Mouse (Mus musculus) heart, adult 8-10 months (tissue): ENCODE results near the gene Zfp503. TPM values are rescaled to one million over a fixed set of nuclear protein-coding genes. Genes with fewer than 3 reads are reported as not detected.

Experiments used
- DNase-seq: peaks from one replicate; pipeline ENCODE4 v3.0.0; 2022; ENCODE audit warnings: low spot score
- total RNA-seq, 4 experiments: library from RNA; stranded (reverse); gene quantifications; 2 replicates each; pipeline ENCODE4 v1.2.4; 2022

The Zfp503 gene
- total RNA-seq: 1 to 10 TPM; 1.9 to 2.2 (median 2.2) TPM

- no peak for DNase-seq
These were observed at the start of gene Zfp503 for GRCm38 (mm10) chr14:21989291-21989913. TSS of gene Zfp503 (minus strand) at chr14:21989601.

DNA sequence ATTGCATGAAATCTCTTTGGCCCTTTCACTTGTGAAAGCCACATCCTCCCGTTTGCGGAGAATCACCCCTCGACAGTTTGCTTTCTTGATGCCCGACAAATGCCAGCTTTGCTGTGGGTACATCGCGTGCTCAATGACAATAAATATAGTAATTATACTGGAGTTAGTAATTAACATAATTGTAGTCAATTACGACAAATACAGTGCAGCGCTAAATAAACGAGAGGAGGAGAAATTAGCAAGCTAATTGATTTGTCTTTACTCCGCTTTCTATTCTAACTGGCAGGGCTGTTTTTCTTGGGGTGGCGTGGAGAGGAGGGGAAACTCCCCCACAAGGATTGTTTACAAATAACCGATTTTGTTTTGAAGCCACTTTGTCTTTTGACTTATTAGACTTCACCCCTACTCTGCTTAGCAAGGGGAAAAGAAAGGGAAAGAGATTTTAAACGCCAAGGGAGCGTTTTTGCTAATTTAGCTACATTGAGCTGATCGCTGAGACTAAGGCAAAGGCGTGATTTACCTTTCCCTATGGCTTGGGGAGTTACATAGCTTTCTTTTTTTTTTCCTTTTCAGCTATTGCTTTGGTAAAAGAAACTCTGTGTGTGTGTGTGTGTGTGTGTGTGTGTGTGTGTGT, 48.2 kb upstream of the Zfp503 start:
- DNase-seq: no peak

- DNase-seq: no peak
These were observed 47.5 kb upstream of the Zfp503 start for GRCm38 (mm10) chr14:22036802-22037497.

DNA sequence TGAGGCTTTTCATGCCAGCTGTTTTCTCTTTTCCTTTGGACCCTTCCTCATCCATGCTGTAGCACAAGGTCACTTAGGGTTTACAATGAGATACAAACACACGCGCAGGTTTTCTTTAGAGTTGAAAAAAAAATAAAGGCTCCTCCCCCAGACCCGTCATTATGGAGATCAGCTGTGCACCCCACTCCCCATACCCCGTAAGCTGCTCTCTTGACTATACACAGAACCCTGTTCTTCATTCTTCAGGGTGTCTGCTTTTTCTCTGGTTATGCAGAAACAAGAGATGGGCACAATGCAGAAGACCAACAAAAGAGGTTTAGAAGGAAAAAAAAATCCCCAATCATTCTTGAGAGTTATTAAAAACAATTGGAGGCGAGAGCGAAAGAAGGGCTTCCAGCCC, 46.9 kb upstream of the Zfp503 start:
- peak; percentile 19 for DNase-seq

DNA sequence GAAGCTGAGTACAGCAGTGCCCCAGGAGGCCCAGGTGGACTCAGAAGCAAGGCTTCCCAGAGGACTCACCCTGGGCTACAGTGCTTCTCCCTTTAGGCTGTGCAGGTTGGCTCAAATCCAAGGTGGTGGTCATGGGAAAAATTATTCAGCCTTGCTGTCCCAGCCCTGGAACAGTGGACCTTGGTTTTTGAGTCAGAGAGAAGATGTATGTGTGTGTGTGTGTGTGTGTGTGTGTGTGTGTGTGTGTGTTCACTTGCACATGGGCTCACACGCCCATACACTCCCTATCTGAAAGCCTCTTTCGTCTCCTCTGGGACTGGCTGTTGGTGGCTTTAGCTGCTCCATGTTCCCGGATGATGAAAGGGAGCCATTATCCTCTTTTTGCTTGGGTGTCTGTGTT, 46.5 kb upstream of the Zfp503 start:
- DNase-seq: peak; percentile 16

GRCm38 (mm10) chr14:22023533-22023932, 34.1 kb upstream of the Zfp503 start:
- no peak for DNase-seq

GRCm38 (mm10) chr14:22020885-22021284, 31.5 kb upstream of the Zfp503 start:
- peak; percentile 25 for DNase-seq

DNA sequence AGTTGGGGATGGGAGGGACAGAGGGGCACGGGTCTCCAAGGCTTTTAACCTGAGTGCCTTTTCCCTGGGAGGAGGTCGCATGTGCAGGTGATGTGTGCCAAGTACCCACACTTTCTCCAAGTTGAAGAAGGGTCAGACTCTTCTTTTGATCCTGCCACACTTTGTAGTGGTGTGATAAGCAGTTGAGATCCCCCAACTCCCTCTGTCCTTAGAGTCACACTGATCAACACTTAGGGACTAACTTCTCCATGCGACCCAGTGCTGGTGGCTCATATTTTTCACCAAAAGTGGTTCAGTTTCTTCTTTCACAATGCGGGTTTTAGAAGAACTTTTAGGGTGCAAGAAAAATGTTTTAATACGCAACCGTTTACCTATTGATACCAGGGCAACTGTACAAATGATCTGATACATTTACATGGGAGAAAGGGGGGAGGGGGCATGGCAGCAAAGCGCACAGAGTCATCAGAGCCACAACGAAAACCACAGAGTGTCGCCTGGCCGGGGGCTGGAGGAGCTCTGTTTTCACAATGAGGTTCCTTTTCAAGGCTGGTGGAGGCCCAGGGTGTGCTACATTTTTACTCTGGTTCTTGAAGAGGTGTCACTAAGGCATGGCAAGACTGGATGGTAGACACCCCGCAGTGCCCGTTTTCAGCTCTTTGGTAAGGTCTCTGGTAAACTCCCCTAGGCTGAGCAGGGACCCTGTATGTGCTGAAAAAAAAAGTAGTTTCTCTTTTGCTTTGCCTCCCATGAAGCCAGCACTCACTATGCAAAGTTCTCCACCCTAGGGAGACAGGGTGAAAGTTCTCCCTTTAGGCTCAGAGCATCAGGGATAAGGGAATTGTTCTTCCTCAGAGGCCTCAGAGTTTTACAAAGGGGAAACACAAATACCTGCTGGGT, 30.8 kb upstream of the Zfp503 start:
- no peak for DNase-seq

GRCm38 (mm10) chr14:22019252-22019948, 30.0 kb upstream of the Zfp503 start, which contains the start of gene Lrmda:
TSS of gene Lrmda (plus strand) at chr14:22019712.
- peak; percentile 81 for DNase-seq

GRCm38 (mm10) chr14:22017011-22017410, 27.6 kb upstream of the Zfp503 start:
- DNase-seq: no peak

DNA sequence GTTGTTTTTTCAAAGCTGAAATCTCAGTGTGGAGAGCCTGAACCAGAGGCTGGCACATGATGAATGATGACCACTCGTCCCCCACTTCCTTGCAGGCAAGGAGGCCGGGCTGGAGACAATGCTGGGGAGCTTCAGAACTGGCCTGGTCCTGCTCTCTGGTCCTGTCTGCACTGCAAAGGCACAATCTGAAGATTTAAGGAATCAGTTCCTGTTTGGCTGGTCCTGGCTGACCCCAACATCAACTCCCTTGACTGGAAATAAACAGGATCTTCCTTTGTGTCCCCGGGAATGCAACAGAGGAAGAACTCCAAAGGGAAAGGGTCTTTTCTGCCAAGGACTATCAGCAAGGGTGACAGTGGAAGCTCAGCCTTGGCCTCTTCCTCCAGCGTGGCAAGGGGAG, 25.4 kb upstream of the Zfp503 start:
- DNase-seq: no peak

- DNase-seq: no peak
These were observed 24.9 kb upstream of the Zfp503 start for GRCm38 (mm10) chr14:22014315-22014714.

- no peak for DNase-seq
These were observed 17.6 kb upstream of the Zfp503 start for GRCm38 (mm10) chr14:22007006-22007405.

GRCm38 (mm10) chr14:22004943-22005342, 15.5 kb upstream of the Zfp503 start:
- DNase-seq: no peak

DNA sequence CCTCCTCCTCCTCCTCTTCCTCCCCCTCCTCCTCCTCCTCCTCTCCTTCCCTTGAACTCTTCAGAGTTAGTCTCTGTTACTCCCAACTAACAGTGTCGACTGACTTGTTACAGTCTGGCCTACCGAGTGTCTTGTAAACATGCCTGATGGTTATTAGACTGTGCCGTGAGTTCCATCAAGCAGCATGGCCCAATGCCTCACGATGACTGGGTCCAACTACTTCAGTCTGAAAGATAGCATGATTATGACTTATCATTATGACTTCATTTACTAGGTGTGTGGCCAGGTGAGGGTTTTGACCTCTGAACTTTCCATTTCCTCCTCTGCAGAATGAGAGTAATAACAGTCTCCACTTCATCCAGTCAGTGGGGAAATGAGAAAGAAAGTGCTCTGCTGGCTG, 14.2 kb upstream of the Zfp503 start:
- DNase-seq: no peak

DNA sequence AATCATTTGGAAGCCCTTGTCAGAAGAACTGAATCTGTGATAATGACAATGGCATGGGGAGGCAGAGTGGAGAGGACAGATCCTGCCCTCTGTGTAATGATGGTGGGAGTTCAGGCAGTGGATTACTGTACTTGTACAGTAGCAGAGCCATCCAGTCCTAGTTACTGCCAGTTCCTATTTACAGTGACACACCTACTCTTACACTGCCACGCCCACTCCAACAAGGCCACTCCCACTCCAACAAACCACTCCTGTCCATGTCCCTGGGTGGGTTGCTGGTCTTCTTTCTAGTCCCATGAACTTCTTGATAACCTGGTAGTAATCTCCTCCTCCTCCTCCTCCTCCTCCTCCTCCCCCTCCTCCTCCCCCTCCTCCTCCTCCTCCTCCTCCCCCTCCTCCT, 13.8 kb upstream of the Zfp503 start:
- DNase-seq: no peak

- DNase-seq: no peak
These were observed 10.2 kb upstream of the Zfp503 start for GRCm38 (mm10) chr14:21999588-21999987.

GRCm38 (mm10) chr14:21995031-21995754, 5.8 kb upstream of the Zfp503 start:
- DNase-seq: peak; percentile 54

DNA sequence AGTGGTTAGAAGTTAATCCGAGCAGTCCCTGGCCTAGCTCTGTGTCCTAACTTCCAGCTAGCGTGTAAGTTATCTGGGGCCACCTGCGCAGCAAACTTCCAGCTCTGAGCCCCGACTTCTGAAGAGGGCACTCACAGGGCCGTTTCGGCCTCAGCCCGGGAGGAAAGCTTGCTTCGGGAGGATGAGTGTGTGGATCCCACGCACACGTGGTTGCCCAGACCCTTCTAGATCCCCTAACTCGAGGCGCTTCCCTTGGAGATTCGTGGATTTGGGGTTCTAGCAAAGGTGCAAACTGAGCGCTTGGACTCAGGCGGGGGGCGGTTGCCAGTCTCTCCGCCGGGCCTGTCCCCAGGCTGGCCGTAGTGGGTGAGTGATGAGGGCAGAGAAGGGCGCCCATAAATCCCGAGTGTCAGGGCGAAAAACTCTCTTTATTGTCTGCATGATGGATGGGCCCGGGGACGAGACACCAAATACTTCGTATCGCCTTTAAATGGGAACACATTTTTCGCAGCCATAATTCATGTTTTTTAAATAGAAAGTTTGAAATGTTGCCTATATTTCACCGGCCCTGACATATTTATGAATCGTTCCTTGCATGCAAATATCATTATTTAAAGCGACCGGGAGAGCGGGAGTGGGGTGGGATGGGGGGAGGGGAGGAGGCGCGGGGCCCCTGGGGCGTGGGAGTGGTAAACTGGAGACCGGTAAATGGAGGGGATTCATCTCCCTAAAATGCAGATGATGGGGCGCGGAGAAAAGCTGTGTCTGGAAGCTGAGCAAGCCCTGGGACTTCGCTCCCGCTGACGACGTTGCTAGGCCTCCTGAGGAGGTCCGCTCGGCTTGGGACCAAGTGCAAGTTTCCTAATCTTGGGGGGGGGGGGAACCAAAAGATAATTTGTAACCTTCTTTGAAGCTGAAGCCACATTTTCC, 4.9 kb upstream of the Zfp503 start:
- DNase-seq: no peak
